Mouse (Mus musculus) olfactory bulb, adult 2 months (tissue): Measurements from ENCODE around the gene Tmem161b.
"Not testable (repeated sequence)": the region's sequence is repeated elsewhere in the genome, so short reads cannot be mapped to it uniquely, and the experiment has no call there.

ENCODE experiments used
- CTCF ChIP-seq: fragments of 200-500 bp; IDR thresholded peaks from 2 replicates; pipeline ENCODE4 v1.5.1; 2012; ENCODE audit warnings: low read depth, mild to moderate bottlenecking, low read length, moderate library complexity; ENCODE audit not compliant: insufficient read depth
- POLR2A ChIP-seq: fragments of 200-500 bp; IDR thresholded peaks from 2 replicates; pipeline ENCODE4 v1.6.1; 2012; ENCODE audit warnings: mild to moderate bottlenecking, low read depth, low read length, moderate library complexity; ENCODE audit not compliant: insufficient read depth

DNA sequence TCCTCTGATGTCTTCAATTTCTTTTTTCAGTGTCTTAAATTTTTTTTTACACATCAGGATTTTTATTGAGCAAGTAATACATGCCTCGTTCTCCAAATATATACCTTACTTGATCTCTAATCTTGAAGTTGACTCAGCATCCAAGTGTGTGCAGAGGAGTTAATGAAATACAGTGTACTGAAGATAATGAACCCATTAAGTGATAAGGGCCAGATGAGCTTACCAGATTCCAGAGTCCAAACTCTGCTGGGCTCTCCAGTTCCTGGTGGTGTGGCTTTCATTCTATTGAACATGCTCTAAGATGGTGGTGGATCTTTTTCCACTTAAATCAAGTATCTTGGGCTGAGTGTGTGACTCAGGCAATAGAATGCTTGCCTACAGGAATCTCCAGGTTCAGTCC, 42.3 kb downstream of the Tmem161b start:
- TF ChIP-seq CTCF, POLR2A: not testable (repeated sequence)
